Mouse (Mus musculus) CH12.LX (cell line): ENCODE results near the gene Supt7l.

Experiments used
- CTCF ChIP-seq, 2 experiments: IDR thresholded peaks in 1 of 2; conservative IDR thresholded peaks in 1 of 2; 2 replicates each; pipeline ENCODE4 v1.5.1; 2011 to 2012; ENCODE audit warnings: low read depth in 2 of 2, low read length in 2 of 2, improper control_type of control experiment in 1 of 2, inconsistent platforms in 1 of 2, mild to moderate bottlenecking in 1 of 2, moderate library complexity in 1 of 2
- KAT2A ChIP-seq: IDR thresholded peaks from 2 replicates; pipeline ENCODE4 v1.6.1; 2012; ENCODE audit warnings: low read length, improper control_type of control experiment, inconsistent platforms; ENCODE audit not compliant: insufficient replicate concordance
- MXI1 ChIP-seq: IDR thresholded peaks from 2 replicates; pipeline ENCODE4 v1.6.1; 2011; ENCODE audit warnings: mild to moderate bottlenecking, low read depth, low read length, improper control_type of control experiment
- NRF1 ChIP-seq: IDR thresholded peaks from 2 replicates; pipeline ENCODE4 v1.6.1; 2014; ENCODE audit warnings: low read depth, mild to moderate bottlenecking, inconsistent platforms, low read length, improper control_type of control experiment, moderate library complexity
- POLR2A ChIP-seq: IDR thresholded peaks from 2 replicates; pipeline ENCODE4 v1.6.1; 2011; ENCODE audit warnings: low read depth, mild to moderate bottlenecking, improper control_type of control experiment, low read length
- UBTF ChIP-seq: IDR thresholded peaks from 2 replicates; pipeline ENCODE4 v1.6.1; 2012; ENCODE audit warnings: low read depth, mild to moderate bottlenecking, inconsistent platforms, low read length, improper control_type of control experiment, moderate library complexity
- ZKSCAN1 ChIP-seq: IDR thresholded peaks from 2 replicates; pipeline ENCODE4 v1.6.1; 2012; ENCODE audit warnings: low read depth, inconsistent platforms, low read length, improper control_type of control experiment, borderline replicate concordance
- ZNF384 ChIP-seq: IDR thresholded peaks from 2 replicates; pipeline ENCODE4 v1.6.1; 2012; ENCODE audit warnings: low read depth, low read length, improper control_type of control experiment, inconsistent platforms

GRCm38 (mm10) chr5:31576539-31576975 lies 49.0 kb upstream of the Supt7l start:
- TF ChIP-seq NRF1 = no peak
- no peak for TF ChIP-seq POLR2A
- no peak for TF ChIP-seq ZNF384
- TF ChIP-seq MXI1 = no peak
- no peak for TF ChIP-seq CTCF (conservative IDR thresholded peaks at IDR 0.05 in 1 of 2, IDR thresholded peaks at IDR 0.05 in 1 of 2; ENCODE audit: low read depth in 2 of 2, low read length in 2 of 2)
- TF ChIP-seq UBTF = no peak
- no peak for TF ChIP-seq KAT2A
- TF ChIP-seq ZKSCAN1 = no peak
